Mouse (Mus musculus): ENCODE data around the gene Pdcd11. TPM values are rescaled to one million over a fixed set of nuclear protein-coding genes. Genes with fewer than 3 reads are reported as not detected.

Gene Pdcd11
- 10 to 100 TPM; 25.3 to 28.8 (median 26.4) TPM for total RNA-seq (2022)

- DNase-seq: peak; percentile 94
Measured at GRCm38 (mm10) chr19:47090550-47091156, at the start of gene Pdcd11, which contains the start of gene Usmg5. Gene Pdcd11, plus strand, starts transcription at chr19:47090768. Gene Usmg5, minus strand, starts transcription at chr19:47090647.

- DNase-seq: no peak
Measured at GRCm38 (mm10) chr19:47043608-47044007, 47.0 kb upstream of the Pdcd11 start.

- DNase-seq: no peak
Measured at GRCm38 (mm10) chr19:47046343-47046742, 44.2 kb upstream of the Pdcd11 start.

- peak; percentile 55 for DNase-seq
Measured at GRCm38 (mm10) chr19:47047236-47047833, 43.2 kb upstream of the Pdcd11 start.

- no peak for DNase-seq
Measured at GRCm38 (mm10) chr19:47049061-47049460, 41.5 kb upstream of the Pdcd11 start.

GRCm38 (mm10) chr19:47049840-47050239 lies 40.7 kb upstream of the Pdcd11 start:
- DNase-seq: no peak

- DNase-seq: peak; percentile 59
Measured at GRCm38 (mm10) chr19:47050271-47051032, 40.1 kb upstream of the Pdcd11 start, which contains the start of gene Pcgf6. Gene Pcgf6, minus strand, starts transcription at chr19:47050906.

GRCm38 (mm10) chr19:47052927-47053326 lies 37.6 kb upstream of the Pdcd11 start:
- no peak for DNase-seq

GRCm38 (mm10) chr19:47053471-47053870 lies 37.1 kb upstream of the Pdcd11 start:
- DNase-seq: no peak

GRCm38 (mm10) chr19:47057684-47058083 lies 32.9 kb upstream of the Pdcd11 start:
- DNase-seq: no peak

GRCm38 (mm10) chr19:47065860-47066259 lies 24.7 kb upstream of the Pdcd11 start:
- DNase-seq: no peak

- peak; percentile 96 for DNase-seq
Measured at GRCm38 (mm10) chr19:47067096-47067882, 23.3 kb upstream of the Pdcd11 start, which contains the start of gene Taf5. Gene Taf5, plus strand, starts transcription at chr19:47067746.

- peak; percentile 82 for DNase-seq
Measured at GRCm38 (mm10) chr19:47067924-47068611, 22.5 kb upstream of the Pdcd11 start.

- no peak for DNase-seq
Measured at GRCm38 (mm10) chr19:47088226-47088625, 2.3 kb upstream of the Pdcd11 start.

GRCm38 (mm10) chr19:47089718-47090525 lies 646 bp upstream of the Pdcd11 start:
- no peak for DNase-seq

GRCm38 (mm10) chr19:47101080-47101479 lies 10.5 kb downstream of the Pdcd11 start:
- no peak for DNase-seq

- no peak for DNase-seq
Measured at GRCm38 (mm10) chr19:47104641-47105271, 14.2 kb downstream of the Pdcd11 start.

- no peak for DNase-seq
Measured at GRCm38 (mm10) chr19:47118634-47119033, 28.1 kb downstream of the Pdcd11 start.

- DNase-seq: no peak
Measured at GRCm38 (mm10) chr19:47121054-47121453, 30.5 kb downstream of the Pdcd11 start.

- no peak for DNase-seq
Measured at GRCm38 (mm10) chr19:47122802-47123201, 32.2 kb downstream of the Pdcd11 start.

All from adrenal gland, adult 8-10 months (tissue).